Mouse (Mus musculus): Measurements from ENCODE around the gene Slc7a1.

- no peak for TF ChIP-seq SRF (IDR thresholded peaks at IDR 0.05; ENCODE audit: control insufficient read depth, insufficient read length, low read depth)
- TF ChIP-seq POLR2AphosphoS2 (IDR thresholded peaks at IDR 0.05; ENCODE audit: insufficient read length, low read depth), result no peak
- TF ChIP-seq MYOD1 (IDR thresholded peaks at IDR 0.05; ENCODE audit: control insufficient read depth in 1 of 3, insufficient read length in 2 of 3, low read depth in 2 of 3), result no peak
- TF ChIP-seq USF1 (IDR thresholded peaks at IDR 0.05; ENCODE audit: low read depth), result no peak
- TF ChIP-seq POLR2A (IDR thresholded peaks at IDR 0.05; ENCODE audit: insufficient read length, low read depth), result no peak
- TF ChIP-seq E2F4 (IDR thresholded peaks at IDR 0.05; ENCODE audit: insufficient read depth), result no peak
- no peak for TF ChIP-seq MAX (IDR thresholded peaks at IDR 0.05; ENCODE audit: low read depth)
- no peak for TF ChIP-seq TCF3 (IDR thresholded peaks at IDR 0.05; ENCODE audit: insufficient read length, low read depth)
- TF ChIP-seq CEBPB (IDR thresholded peaks at IDR 0.05; ENCODE audit: insufficient read depth, poor library complexity, severe bottlenecking), result no peak
- no peak for TF ChIP-seq MYOG (IDR thresholded peaks at IDR 0.05; ENCODE audit: control insufficient read depth in 1 of 3, insufficient read depth in 1 of 3, insufficient read length in 2 of 3, low read depth in 2 of 3)
- TF ChIP-seq REST (IDR thresholded peaks at IDR 0.05; ENCODE audit: insufficient read depth, insufficient read length), result no peak
- no peak for TF ChIP-seq TCF12 (IDR thresholded peaks at IDR 0.05; ENCODE audit: insufficient read depth, poor library complexity, severe bottlenecking)
Observed at GRCm38 (mm10) chr5:148432121-148432520, 32.4 kb upstream of the Slc7a1 start.

Data from myocyte (in vitro differentiated cells).